Mouse (Mus musculus) lung, postnatal 0 days (tissue): ENCODE results near the gene Nptn.
A peak's percentile ranks its signal among the peaks of the same experiment; 100 is the strongest.

ENCODE experiments used
- CTCF ChIP-seq: IDR thresholded peaks from 2 replicates; pipeline ENCODE4 v1.5.1; 2016; ENCODE audit warnings: antibody characterized with exemption, mild to moderate bottlenecking
- EP300 ChIP-seq: IDR thresholded peaks from 2 replicates; pipeline ENCODE4 v1.6.1; 2016; ENCODE audit warnings: antibody characterized with exemption, mild to moderate bottlenecking, control low read depth

- TF ChIP-seq CTCF = peak; percentile 25
- no peak for TF ChIP-seq EP300
Measured at GRCm38 (mm10) chr9:58581283-58581930, 633 bp upstream of the Nptn start.
